Mouse (Mus musculus) intestine, embryonic 16.5 days (tissue): ENCODE data around the gene Gabpa. TPM values are rescaled to one million over a fixed set of nuclear protein-coding genes. Genes with fewer than 3 reads are reported as not detected.

Source experiments
- ATAC-seq: fragments of 200-750 bp; cut with Nextera tagmentation; 2 replicates; pipeline ENCODE4 v1.8.0; 2017; ENCODE audit warnings: moderate TSS enrichment, moderate library complexity
- H3K27ac ChIP-seq: fragments of 300-500 bp; sonication (generic); 2 replicates; pipeline ENCODE4 v1.5.1; 2014; ENCODE audit warnings: mild to moderate bottlenecking, low read length
- H3K27me3 ChIP-seq: fragments of 300-500 bp; sonication (generic); replicated peaks from 2 replicates; pipeline ENCODE4 v1.6.1; 2014; ENCODE audit warnings: low read length, control low read depth, mixed read lengths; ENCODE audit not compliant: control insufficient read depth, insufficient read depth
- H3K36me3 ChIP-seq: fragments of 300-500 bp; sonication (generic); 2 replicates; pipeline ENCODE4 v1.6.1; 2014; ENCODE audit warnings: low read length, control low read depth; ENCODE audit not compliant: control insufficient read depth, insufficient read depth
- H3K4me1 ChIP-seq: fragments of 300-500 bp; sonication (generic); 2 replicates; pipeline ENCODE4 v1.6.1; 2014; ENCODE audit warnings: low read length, control low read depth, mixed read lengths; ENCODE audit not compliant: control insufficient read depth, insufficient read depth
- H3K4me2 ChIP-seq: fragments of 300-500 bp; sonication (generic); 2 replicates; pipeline ENCODE4 v1.6.1; 2014; ENCODE audit warnings: low read depth, low read length, control low read depth
- H3K4me3 ChIP-seq: fragments of 300-500 bp; sonication (generic); 2 replicates; pipeline ENCODE4 v1.5.1; 2014; ENCODE audit warnings: mild to moderate bottlenecking, low read length
- H3K9ac ChIP-seq: fragments of 300-500 bp; sonication (generic); 2 replicates; pipeline ENCODE4 v1.6.1; 2014; ENCODE audit warnings: low read depth, low read length
- H3K9me3 ChIP-seq: fragments of 300-500 bp; sonication (generic); 2 replicates; pipeline ENCODE4 v1.6.1; 2016; ENCODE audit warnings: low read length, control low read depth; ENCODE audit not compliant: control insufficient read depth
- WGBS: fragments of 180-500 bp; shearing (Covaris S2); extraction: QIAGEN DNeasy Blood & Tissue Kit; methylation state at CpG from one replicate; pipeline ENCODE4 v1.1.7; 2014; 5-methylcytosine and 5-hydroxymethylcytosine counted together
- polyA plus RNA-seq: library from polyadenylated mRNA; unstranded; fragments of >200 nt; fragmentation: Nextera tagmentation; extraction: Ambion mirVana; gene quantifications from 2 replicates; pipeline ENCODE4 v1.2.1, GENCODE M21; 2015

Gene Gabpa
- polyA plus RNA-seq, 1 experiment from 2014 or later = 24.3 TPM

DNA sequence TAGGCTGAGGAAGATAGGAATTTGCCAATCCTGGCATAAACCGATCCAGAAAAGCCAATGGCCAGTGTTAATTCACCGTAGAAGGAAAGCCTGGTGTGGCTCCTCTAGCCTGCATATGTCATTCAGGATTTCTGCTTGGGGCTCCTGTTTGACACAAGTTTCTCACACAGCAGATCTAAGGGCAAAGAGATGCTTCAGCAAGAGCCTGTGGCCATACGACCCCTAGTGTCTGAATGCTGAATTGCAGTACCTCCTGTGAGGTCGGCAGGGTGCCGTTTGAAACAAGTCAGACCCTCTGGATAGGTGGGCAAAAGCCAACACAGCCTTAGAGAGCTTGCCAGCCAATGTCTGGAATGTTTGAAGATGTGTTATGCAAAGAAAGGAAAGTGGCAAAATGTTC, 44.4 kb downstream of the Gabpa start:
- Histone ChIP-seq H3K4me3 (no peak overlapping the region), H3K4me1 (0 out of 2 replicates have a peak, but pooled peaks cover 4% of the 10 kb centered on the region), H3K9me3 (no peaks in the 10 kb centered on the region), H3K36me3 (no peaks in the 10 kb centered on the region), H3K27me3 (no peaks in the 10 kb centered on the region), H3K4me2 (no peak overlapping the region), H3K9ac (no peak overlapping the region), H3K27ac (no peak overlapping the region)
- 22% methylated on average over 5 of the region's 5 CpGs for WGBS
- ATAC-seq = no peak

GRCm38 (mm10) chr16:84881168-84881567, 46.4 kb downstream of the Gabpa start:
- no peaks in the 10 kb centered on the region for H3K27me3 ChIP-seq
- WGBS = 86% methylated on average over 9 of the region's 9 CpGs
- 0 out of 2 replicates have a peak, but pooled peaks cover under 1% of the 10 kb centered on the region for H3K4me1 ChIP-seq
- no peaks in the 10 kb centered on the region for H3K36me3 ChIP-seq
- H3K27ac ChIP-seq = no peak overlapping the region
- no peaks in the 10 kb centered on the region for H3K9me3 ChIP-seq
- H3K9ac ChIP-seq = no peak overlapping the region
- H3K4me2 ChIP-seq = no peak overlapping the region
- no peak for ATAC-seq
- H3K4me3 ChIP-seq = no peak overlapping the region

GRCm38 (mm10) chr16:84881754-84882321, 47.1 kb downstream of the Gabpa start:
- H3K9me3 ChIP-seq = no peaks in the 10 kb centered on the region
- 92% methylated on average over 7 of the region's 8 CpGs for WGBS
- no peak overlapping the region for H3K9ac ChIP-seq
- no peaks in the 10 kb centered on the region for H3K27me3 ChIP-seq
- no peak overlapping the region for H3K4me3 ChIP-seq
- no peaks in the 10 kb centered on the region for H3K36me3 ChIP-seq
- no peak overlapping the region for H3K4me2 ChIP-seq
- H3K4me1 ChIP-seq = no peaks in the 10 kb centered on the region
- no peak overlapping the region for H3K27ac ChIP-seq
- ATAC-seq = no peak

DNA sequence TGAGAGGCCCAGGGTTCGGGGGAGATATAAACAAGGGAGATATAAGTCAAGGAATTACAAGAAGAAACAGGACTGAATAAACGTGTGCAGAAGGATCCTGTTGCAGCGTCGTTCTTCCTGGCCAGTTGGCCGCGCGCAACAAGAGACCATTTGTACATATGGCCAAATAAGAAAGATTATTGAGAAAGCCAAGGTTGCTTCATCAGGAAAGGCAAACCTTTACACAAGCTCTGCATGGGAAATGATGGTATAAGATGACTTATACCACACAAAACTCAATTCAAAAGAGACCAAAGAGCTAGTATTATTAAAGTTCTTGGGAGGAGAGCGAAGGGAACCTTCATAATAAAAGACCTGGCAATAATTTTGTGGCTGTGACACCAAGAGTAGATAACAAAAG, 49.8 kb downstream of the Gabpa start:
- H3K36me3 ChIP-seq = no peaks in the 10 kb centered on the region
- no peak overlapping the region for H3K4me3 ChIP-seq
- H3K27me3 ChIP-seq = no peaks in the 10 kb centered on the region
- H3K9ac ChIP-seq = no peak overlapping the region
- ATAC-seq = no peak
- H3K4me1 ChIP-seq = no peaks in the 10 kb centered on the region
- H3K4me2 ChIP-seq = no peak overlapping the region
- H3K9me3 ChIP-seq = no peaks in the 10 kb centered on the region
- 81% methylated on average over 8 of the region's 8 CpGs for WGBS
- H3K27ac ChIP-seq = no peak overlapping the region

- H3K9me3 ChIP-seq = no peaks in the 10 kb centered on the region
- no peak overlapping the region for H3K27ac ChIP-seq
- no peak overlapping the region for H3K9ac ChIP-seq
- no peak for ATAC-seq
- H3K4me3 ChIP-seq = no peak overlapping the region
- 93% methylated on average over 4 of the region's 4 CpGs for whole genome bisulfite sequencing
- no peaks in the 10 kb centered on the region for H3K36me3 ChIP-seq
- no peak overlapping the region for H3K4me2 ChIP-seq
- H3K4me1 ChIP-seq = no peaks in the 10 kb centered on the region
- no peaks in the 10 kb centered on the region for H3K27me3 ChIP-seq
Measured at GRCm38 (mm10) chr16:84902995-84903394, 68.3 kb downstream of the Gabpa start.

DNA sequence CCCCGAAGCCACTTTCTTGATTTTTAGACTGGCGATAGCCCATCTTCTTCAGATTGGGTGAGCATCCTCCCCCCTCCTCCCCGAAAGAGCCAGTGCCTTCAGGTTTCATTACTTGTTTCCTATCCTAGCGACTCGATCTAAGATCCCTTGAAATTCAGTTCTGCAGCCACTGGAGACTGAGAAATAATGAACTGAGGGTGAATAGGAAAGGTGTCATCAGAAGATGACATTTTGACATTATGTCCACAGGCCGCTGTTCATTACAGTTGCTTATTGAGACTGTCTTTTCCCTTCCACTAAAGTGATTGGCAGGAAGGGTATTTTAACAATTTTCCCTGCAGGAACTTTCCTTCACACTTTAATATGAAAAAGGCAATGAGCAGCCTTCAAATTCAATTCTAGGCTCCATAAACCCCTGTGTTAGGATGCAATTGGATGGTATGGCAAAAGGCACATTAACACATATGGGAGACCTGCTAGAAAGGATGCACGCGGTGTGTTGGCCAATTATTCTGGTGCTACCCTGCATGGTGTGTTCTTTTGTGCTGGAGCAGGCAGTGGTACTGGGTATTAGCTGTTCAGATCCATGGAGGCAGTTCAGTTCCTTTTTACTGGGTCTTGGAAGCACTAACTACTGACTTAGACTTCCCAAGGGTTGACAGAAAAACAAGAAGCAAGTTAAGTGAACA, 76.9 kb downstream of the Gabpa start:
- Histone ChIP-seq H3K9ac (no peak overlapping the region), H3K27ac (no peak overlapping the region), H3K27me3 (no peaks in the 10 kb centered on the region), H3K4me2 (no peak overlapping the region), H3K36me3 (no peaks in the 10 kb centered on the region), H3K4me1 (no peaks in the 10 kb centered on the region), H3K4me3 (no peak overlapping the region), H3K9me3 (no peaks in the 10 kb centered on the region)
- 92% methylated on average over 8 of the region's 8 CpGs for WGBS
- no peak for ATAC-seq

Other genes starting within 250 kb of the Gabpa start
- 45.1 and 49.4 TPM in 2 replicates for gene Mrpl39, start 99.2 kb upstream of the Gabpa start, polyA plus RNA-seq
- gene Jam2, start 60.8 kb upstream of the Gabpa start, polyA plus RNA-seq = 4.8 and 5.5 TPM in 2 replicates
- gene Atp5j, start 700 bp downstream of the Gabpa start, polyA plus RNA-seq = 1,127 and 1,131 TPM in 2 replicates